Mouse (Mus musculus) intestine, embryonic 16.5 days (tissue): ENCODE data around the gene Fam229a. TPM values are rescaled to one million over a fixed set of nuclear protein-coding genes. Genes with fewer than 3 reads are reported as not detected.

Source experiments
- ATAC-seq: fragments of 200-750 bp; cut with Nextera tagmentation; 2 replicates; pipeline ENCODE4 v1.8.0; 2017; ENCODE audit warnings: moderate TSS enrichment, moderate library complexity
- H3K27ac ChIP-seq: fragments of 300-500 bp; sonication (generic); 2 replicates; pipeline ENCODE4 v1.5.1; 2014; ENCODE audit warnings: mild to moderate bottlenecking, low read length
- H3K27me3 ChIP-seq: fragments of 300-500 bp; sonication (generic); replicated peaks from 2 replicates; pipeline ENCODE4 v1.6.1; 2014; ENCODE audit warnings: low read length, control low read depth, mixed read lengths; ENCODE audit not compliant: control insufficient read depth, insufficient read depth
- H3K36me3 ChIP-seq: fragments of 300-500 bp; sonication (generic); 2 replicates; pipeline ENCODE4 v1.6.1; 2014; ENCODE audit warnings: low read length, control low read depth; ENCODE audit not compliant: control insufficient read depth, insufficient read depth
- H3K4me1 ChIP-seq: fragments of 300-500 bp; sonication (generic); 2 replicates; pipeline ENCODE4 v1.6.1; 2014; ENCODE audit warnings: low read length, control low read depth, mixed read lengths; ENCODE audit not compliant: control insufficient read depth, insufficient read depth
- H3K4me2 ChIP-seq: fragments of 300-500 bp; sonication (generic); 2 replicates; pipeline ENCODE4 v1.6.1; 2014; ENCODE audit warnings: low read depth, low read length, control low read depth
- H3K4me3 ChIP-seq: fragments of 300-500 bp; sonication (generic); 2 replicates; pipeline ENCODE4 v1.5.1; 2014; ENCODE audit warnings: mild to moderate bottlenecking, low read length
- H3K9ac ChIP-seq: fragments of 300-500 bp; sonication (generic); 2 replicates; pipeline ENCODE4 v1.6.1; 2014; ENCODE audit warnings: low read depth, low read length
- H3K9me3 ChIP-seq: fragments of 300-500 bp; sonication (generic); 2 replicates; pipeline ENCODE4 v1.6.1; 2016; ENCODE audit warnings: low read length, control low read depth; ENCODE audit not compliant: control insufficient read depth
- WGBS: fragments of 180-500 bp; shearing (Covaris S2); extraction: QIAGEN DNeasy Blood & Tissue Kit; methylation state at CpG from one replicate; pipeline ENCODE4 v1.1.7; 2014; 5-methylcytosine and 5-hydroxymethylcytosine counted together
- polyA plus RNA-seq: library from polyadenylated mRNA; unstranded; fragments of >200 nt; fragmentation: Nextera tagmentation; extraction: Ambion mirVana; gene quantifications from 2 replicates; pipeline ENCODE4 v1.2.1, GENCODE M21; 2015

Fam229a gene
- polyA plus RNA-seq, 1 experiment from 2014 or later = not detected

DNA sequence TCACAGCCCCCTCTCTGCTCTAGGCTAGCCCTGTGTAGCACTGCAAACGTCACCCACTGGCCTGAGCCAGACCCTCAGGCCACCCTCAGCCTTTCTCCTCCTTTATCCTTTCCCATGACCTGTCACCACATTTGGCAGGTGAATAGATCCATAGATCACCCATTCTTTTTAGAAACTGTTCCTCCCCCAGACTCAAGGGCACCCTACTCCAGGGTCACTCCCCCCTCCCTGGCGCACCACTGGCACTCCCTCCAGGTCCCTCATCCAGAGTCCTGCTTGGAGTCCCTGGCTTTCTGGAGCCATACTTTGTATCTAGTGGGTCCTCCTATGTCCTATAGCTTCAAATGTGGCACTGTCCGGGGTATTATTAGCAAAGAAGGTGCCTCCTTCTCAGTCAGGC lies 14.5 kb downstream of the Fam229a start:
- Histone ChIP-seq H3K27me3 (no peaks in the 10 kb centered on the region), H3K4me1 (peaks cover 34% of the 10 kb centered on the region), H3K9ac (no peak overlapping the region), H3K36me3 (no peaks in the 10 kb centered on the region), H3K27ac (no peak overlapping the region), H3K4me2 (no peak overlapping the region), H3K4me3 (no peak overlapping the region), H3K9me3 (no peaks in the 10 kb centered on the region)
- ATAC-seq = no peak
- WGBS = 90% methylated on average over 3 of the region's 3 CpGs

DNA sequence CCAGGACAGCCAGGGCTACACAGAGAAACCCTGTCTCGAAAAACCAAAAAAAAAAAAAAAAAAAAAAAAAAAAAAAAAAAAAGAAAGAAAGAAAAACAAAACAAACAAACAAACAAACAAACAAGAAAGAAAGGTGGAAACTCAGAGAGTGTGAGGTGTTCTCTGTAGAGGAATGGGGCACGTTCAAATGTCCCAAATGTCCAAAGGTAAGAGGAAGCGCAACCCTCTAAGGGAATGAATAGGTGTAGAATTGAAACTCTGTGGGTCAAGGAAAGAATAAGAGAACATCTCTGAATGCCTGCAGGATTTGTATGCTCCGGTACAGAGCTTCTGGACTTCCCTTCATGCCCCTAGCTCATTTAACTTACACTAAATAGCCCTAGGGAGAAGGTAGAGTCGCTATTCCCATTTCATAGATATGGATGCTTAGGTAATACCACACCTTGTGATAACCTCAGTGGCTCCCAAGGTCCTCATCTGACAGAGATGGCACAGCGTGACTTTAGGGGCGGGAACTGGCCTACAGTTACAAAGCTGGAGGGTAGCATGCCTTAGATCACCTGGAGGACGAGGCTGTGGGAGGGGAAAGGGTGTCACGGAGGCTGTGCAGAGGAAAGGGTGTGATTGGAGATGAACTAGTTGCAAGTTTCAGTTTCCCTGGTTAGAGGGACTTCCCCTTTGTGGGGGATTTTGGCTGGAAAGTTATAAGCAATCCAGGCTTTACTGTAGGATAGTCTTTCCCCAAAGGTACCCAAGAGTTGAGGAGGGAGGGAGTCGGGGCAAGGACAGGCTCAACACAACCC lies 16.6 kb downstream of the Fam229a start:
- WGBS = 53% methylated on average over 9 of the region's 10 CpGs
- Histone ChIP-seq H3K9ac (no peak overlapping the region), H3K4me3 (no peak overlapping the region), H3K27ac (no peak overlapping the region), H3K9me3 (no peaks in the 10 kb centered on the region), H3K4me2 (no peak overlapping the region), H3K36me3 (no peaks in the 10 kb centered on the region), H3K4me1 (peaks cover 24% of the 10 kb centered on the region), H3K27me3 (no peaks in the 10 kb centered on the region)
- ATAC-seq = no peak

DNA sequence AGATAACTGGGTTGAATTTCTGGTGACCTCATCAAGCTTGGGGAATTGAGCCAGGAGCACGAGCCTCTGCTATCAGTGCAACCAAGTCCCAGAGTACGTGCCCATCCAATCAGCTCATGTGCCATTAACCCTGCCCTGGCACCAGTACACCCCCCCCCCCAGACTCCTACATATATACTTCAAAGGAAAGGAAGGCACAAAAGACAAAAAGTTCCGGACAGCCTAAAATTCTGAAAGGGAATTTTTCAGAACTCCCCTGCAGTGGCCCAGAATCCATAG lies 17.2 kb downstream of the Fam229a start:
- H3K4me1 ChIP-seq = peaks cover 21% of the 10 kb centered on the region
- no peak overlapping the region for H3K9ac ChIP-seq
- H3K4me2 ChIP-seq = no peak overlapping the region
- no peaks in the 10 kb centered on the region for H3K36me3 ChIP-seq
- H3K4me3 ChIP-seq = no peak overlapping the region
- WGBS = 57% methylated on average over 3 of the region's 3 CpGs
- no peak for ATAC-seq
- no peaks in the 10 kb centered on the region for H3K9me3 ChIP-seq
- no peak overlapping the region for H3K27ac ChIP-seq
- H3K27me3 ChIP-seq = no peaks in the 10 kb centered on the region

DNA sequence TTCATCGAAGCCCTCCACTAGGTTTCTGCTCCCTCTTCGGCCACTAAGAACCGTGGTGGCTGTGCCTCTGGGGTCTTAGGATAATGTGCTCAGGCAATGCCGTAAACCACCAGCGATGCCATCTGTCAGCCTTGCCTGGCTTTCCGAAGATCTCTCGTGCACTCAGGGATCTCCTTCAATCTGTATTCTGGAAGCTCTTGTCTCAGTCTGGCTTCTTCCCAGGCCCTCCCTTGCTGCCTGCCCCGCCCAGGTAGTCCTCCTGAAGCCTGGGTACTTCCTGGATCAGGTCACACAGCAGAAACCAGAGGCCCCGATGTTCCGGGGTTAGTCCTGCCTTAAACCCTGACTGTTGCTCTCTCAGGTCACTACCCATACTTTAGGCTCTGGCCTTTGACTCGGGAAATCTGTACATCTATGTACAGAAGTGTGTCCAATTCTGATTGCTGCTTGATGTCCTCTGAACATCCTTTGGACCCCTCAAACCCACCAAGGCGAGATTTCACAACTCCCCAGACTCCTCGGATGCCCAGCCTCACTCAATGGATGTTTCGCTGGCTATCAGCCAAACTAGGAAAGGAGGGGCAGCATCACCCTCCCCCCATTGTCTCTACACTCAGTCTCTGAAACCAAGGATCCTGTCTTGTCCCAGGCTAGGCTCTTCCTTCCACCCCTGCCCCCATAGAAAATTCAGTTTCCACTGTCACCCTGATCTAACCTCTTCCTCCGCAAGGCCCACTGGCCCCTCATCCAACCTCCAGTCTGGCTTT lies 18.0 kb downstream of the Fam229a start:
- Histone ChIP-seq H3K4me3 (no peak overlapping the region), H3K27me3 (no peaks in the 10 kb centered on the region), H3K9ac (0 out of 2 replicates have a peak overlapping the region, but pooled peaks have one; percentile 24), H3K36me3 (no peaks in the 10 kb centered on the region), H3K27ac (peak overlapping the region; percentile 33; the same call in 1 of the 2 replicates), H3K4me1 (peaks cover 17% of the 10 kb centered on the region), H3K4me2 (0 out of 2 replicates have a peak overlapping the region, but pooled peaks have one; percentile 22), H3K9me3 (no peaks in the 10 kb centered on the region)
- peak; percentile 41; the same call in 1 of the 2 replicates for ATAC-seq
- WGBS = 52% methylated on average over 15 of the region's 15 CpGs

DNA sequence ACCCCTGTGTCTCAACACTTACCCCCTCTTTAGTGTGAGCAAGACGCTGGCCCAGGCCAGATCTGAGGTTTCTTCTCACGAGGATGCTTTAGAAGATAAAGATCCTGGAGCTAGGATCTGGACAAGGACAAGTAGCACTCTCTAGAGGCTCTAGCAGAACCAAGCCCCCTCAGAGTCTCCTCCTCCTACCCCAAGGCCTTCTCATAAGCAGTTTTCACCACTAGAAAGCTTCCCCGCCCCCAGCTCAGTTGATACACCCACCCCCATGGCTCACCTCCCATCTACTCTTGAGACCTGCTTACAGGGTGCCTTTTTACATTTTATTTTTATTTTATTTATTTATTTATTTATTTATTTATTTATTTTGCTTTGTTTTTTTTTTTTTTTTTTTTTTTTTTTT lies 18.7 kb downstream of the Fam229a start:
- H3K27ac ChIP-seq = no peak overlapping the region
- H3K9ac ChIP-seq = no peak overlapping the region
- H3K4me2 ChIP-seq = no peak overlapping the region

DNA sequence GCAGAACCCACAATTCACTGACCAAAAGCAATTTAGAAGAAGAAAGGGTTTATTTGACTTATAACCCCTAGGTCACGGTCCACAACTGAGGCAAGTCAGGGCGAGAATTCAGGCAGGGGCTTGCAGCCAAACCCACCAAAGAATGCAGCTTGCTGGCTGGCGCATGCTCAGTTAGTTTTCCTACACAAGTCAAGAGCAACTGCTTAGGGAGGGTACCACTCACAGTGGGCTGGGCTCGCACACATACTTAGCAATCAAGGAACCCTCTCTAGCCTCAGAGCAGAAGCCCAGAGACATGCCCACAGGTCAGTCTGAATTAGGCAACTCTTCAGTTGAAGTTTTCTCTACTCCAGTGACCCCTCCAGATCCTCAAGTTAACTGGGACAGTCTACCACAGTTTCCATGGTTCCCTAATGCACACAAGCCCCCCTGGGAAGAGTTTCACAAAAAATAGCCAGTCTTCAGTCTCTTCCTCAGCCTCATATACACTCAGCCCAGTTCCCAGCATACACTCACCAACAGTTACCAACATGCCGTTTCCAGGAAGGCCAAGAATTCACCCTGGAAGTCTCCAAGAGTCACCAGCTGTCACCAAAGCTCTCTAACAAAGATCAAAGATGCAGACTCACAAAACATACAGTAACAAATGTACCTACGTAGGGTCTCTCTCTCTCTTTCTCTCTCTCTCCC lies 19.9 kb downstream of the Fam229a start:
- H3K9me3 ChIP-seq = no peaks in the 10 kb centered on the region
- H3K36me3 ChIP-seq = no peaks in the 10 kb centered on the region
- H3K27ac ChIP-seq = no peak overlapping the region
- ATAC-seq = no peak
- WGBS = 65% methylated on average over 6 of the region's 6 CpGs
- peaks cover 14% of the 10 kb centered on the region for H3K4me1 ChIP-seq
- no peaks in the 10 kb centered on the region for H3K27me3 ChIP-seq
- H3K9ac ChIP-seq = no peak overlapping the region
- H3K4me3 ChIP-seq = no peak overlapping the region
- no peak overlapping the region for H3K4me2 ChIP-seq

More for the DNA sequence above, 18.7 kb downstream of the Fam229a start:
- 59% methylated on average over 3 of the region's 3 CpGs for WGBS
- Histone ChIP-seq H3K9me3 (no peaks in the 10 kb centered on the region), H3K4me3 (no peak overlapping the region), H3K27me3 (no peaks in the 10 kb centered on the region), H3K4me1 (peaks cover 11% of the 10 kb centered on the region), H3K36me3 (no peaks in the 10 kb centered on the region)
- ATAC-seq = no peak

DNA sequence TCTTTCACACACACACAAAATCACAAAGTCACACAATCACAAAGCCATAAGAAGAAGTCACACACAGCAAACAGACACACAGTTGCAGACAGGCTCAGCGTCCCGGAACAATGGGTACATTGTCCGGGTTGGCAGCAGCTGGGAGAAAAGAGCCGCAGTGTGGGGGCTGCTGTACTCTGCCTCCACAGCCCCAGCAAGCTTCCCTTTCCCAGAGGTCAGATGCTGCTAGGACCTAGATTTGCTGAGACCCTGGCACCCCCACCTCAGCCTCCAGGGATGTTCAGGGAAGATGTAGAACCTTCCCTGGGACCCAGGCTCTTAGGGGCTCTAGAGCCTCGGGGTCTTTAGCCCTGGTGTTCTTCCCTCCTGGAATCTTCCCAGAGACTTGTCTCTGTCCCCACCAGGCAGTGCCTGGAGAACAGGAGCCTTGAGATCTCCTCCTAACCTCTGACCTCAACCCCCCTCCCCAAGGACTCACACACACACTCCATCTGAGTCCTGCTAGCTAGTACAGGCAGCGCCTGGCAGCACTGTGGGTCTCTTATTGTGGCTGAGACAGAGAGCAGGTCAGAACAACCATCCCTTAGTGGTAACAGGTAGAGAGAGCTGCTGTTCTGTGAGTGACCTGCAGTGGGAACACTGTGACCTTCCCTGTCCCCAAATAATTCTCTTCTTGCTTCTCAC lies 20.6 kb downstream of the Fam229a start:
- no peak for ATAC-seq
- H3K4me1 ChIP-seq = peaks cover 16% of the 10 kb centered on the region
- no peaks in the 10 kb centered on the region for H3K27me3 ChIP-seq
- H3K4me3 ChIP-seq = no peak overlapping the region
- H3K36me3 ChIP-seq = no peaks in the 10 kb centered on the region
- 40% methylated on average over 6 of the region's 6 CpGs for WGBS
- H3K9ac ChIP-seq = no peak overlapping the region
- 0 out of 2 replicates have a peak overlapping the region, but pooled peaks have one; percentile 8 for H3K27ac ChIP-seq
- no peak overlapping the region for H3K4me2 ChIP-seq
- no peaks in the 10 kb centered on the region for H3K9me3 ChIP-seq

DNA sequence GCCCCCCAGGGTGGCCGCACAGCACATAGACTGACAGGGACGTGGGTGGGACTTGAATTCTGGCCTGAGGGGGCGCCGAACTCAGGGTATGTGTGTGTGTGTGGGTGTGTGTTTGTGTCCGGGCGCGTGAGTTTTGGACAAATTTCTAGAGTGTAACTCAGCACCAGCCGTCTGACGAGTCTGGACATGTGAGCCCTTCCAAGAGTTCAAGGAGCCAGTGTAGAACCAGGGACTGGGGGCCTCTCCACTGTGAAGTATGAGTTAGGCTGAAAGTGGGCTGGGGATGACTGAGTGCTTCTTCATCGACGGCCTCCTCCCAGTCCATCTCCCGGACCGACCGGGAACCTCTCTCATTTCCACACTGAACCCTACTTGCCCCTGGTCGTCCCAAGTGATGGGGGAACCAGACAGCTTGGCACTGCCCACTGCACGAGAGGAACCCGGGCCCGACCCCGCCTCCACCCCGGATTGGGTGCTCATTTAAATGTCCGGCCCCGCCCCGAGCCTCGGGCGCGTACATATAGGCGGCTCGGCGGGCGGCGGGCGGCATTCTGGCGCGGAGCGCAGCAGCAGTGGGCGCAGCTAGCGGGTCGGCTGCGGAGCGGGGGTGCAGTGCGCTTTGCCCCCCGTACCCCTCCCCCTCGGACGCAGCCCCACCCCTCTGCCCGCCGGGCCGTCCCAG lies 22.2 kb downstream of the Fam229a start, which contains the start of gene Marcksl1:
Marcksl1 (plus strand) TSS at position 496 of the 682 bp plus-strand sequence.
- WGBS = 7% methylated on average over 47 of the region's 47 CpGs
- Histone ChIP-seq H3K4me2 (peak within 1 kb of the TSS; percentile 77), H3K27me3 (no peaks in the 10 kb centered on the region)

More for the DNA sequence above, 22.2 kb downstream of the Fam229a start, which contains the start of gene Marcksl1:
- no peaks in the 10 kb centered on the region for H3K9me3 ChIP-seq
- 0 out of 2 replicates have a peak, but pooled peaks cover 2% of the 10 kb centered on the region for H3K36me3 ChIP-seq
- H3K9ac ChIP-seq = peak within 1 kb of the TSS; percentile 99
- peaks cover 21% of the 10 kb centered on the region for H3K4me1 ChIP-seq
- peak; percentile 82 for ATAC-seq
- peak within 1 kb of the TSS; percentile 97 for H3K4me3 ChIP-seq
- peak within 1 kb of the TSS; percentile 85 for H3K27ac ChIP-seq
